Mouse (Mus musculus) heart, adult 2 months (tissue): ENCODE data around the gene Icmt. TPM values are rescaled to one million over a fixed set of nuclear protein-coding genes. Genes with fewer than 3 reads are reported as not detected.

ENCODE experiments used
- DNase-seq, 2 experiments: peaks; one replicate each; pipeline ENCODE4 v3.0.0; 2021
- H3K27ac ChIP-seq: fragments of 200-600 bp; 2 replicates; pipeline ENCODE4 v1.8.1; 2022
- H3K27me3 ChIP-seq: fragments of 200-500 bp; 2 replicates; pipeline ENCODE4 v1.6.1; 2012; ENCODE audit warnings: mild to moderate bottlenecking, low read length, inconsistent platforms, mixed read lengths; ENCODE audit not compliant: control insufficient read depth, insufficient read depth
- H3K36me3 ChIP-seq: fragments of 200-500 bp; 2 replicates; pipeline ENCODE4 v1.6.1; 2012; ENCODE audit warnings: low read length, inconsistent platforms; ENCODE audit not compliant: control insufficient read depth, insufficient read depth
- H3K4me1 ChIP-seq: fragments of 200-500 bp; 2 replicates; pipeline ENCODE4 v1.6.1; 2011; ENCODE audit warnings: low read length; ENCODE audit not compliant: control insufficient read depth, insufficient read depth
- H3K4me3 ChIP-seq: fragments of 200-600 bp; 2 replicates; pipeline ENCODE4 v1.8.1; 2022
- H3K79me2 ChIP-seq: fragments of 200-500 bp; replicated peaks from 2 replicates; pipeline ENCODE4 v1.6.1; 2012; ENCODE audit warnings: mild to moderate bottlenecking, inconsistent platforms, low read length, moderate library complexity, mixed read lengths; ENCODE audit not compliant: control insufficient read depth, insufficient read depth
- H3K9ac ChIP-seq: fragments of 200-500 bp; 2 replicates; pipeline ENCODE4 v1.6.1; 2012; ENCODE audit warnings: low read depth, mild to moderate bottlenecking, control low read depth, inconsistent platforms, low read length, mixed read lengths
- CTCF ChIP-seq: fragments of 200-600 bp; IDR thresholded peaks from 2 replicates; pipeline ENCODE4 v1.8.1; 2022; ENCODE audit warnings: antibody characterized with exemption, mild to moderate bottlenecking, moderate library complexity
- EP300 ChIP-seq: fragments of 200-500 bp; IDR thresholded peaks from 2 replicates; pipeline ENCODE4 v1.6.1; 2011; ENCODE audit warnings: low read depth, low read length, control low read depth; ENCODE audit not compliant: insufficient read depth
- POLR2A ChIP-seq: fragments of 200-500 bp; IDR thresholded peaks from 2 replicates; pipeline ENCODE4 v1.6.1; 2011; ENCODE audit warnings: mild to moderate bottlenecking, low read depth, low read length, control low read depth; ENCODE audit not compliant: insufficient read depth
- WGBS: fragments of 180-500 bp; shearing (Covaris S2); methylation state at CpG from one replicate; pipeline ENCODE4 v1.1.7; 2018; 5-methylcytosine and 5-hydroxymethylcytosine counted together
- intact Hi-C: fragments of 180-260 bp; cut with DNase I; formaldehyde crosslinking; loops from one replicate; pipeline ENCODE4 v1.15.1; 2025
- polyA plus RNA-seq: library from polyadenylated mRNA; depleted of rRNA; stranded (reverse); fragments of >200 nt; gene quantifications from 2 replicates; pipeline ENCODE4 v1.2.3, GENCODE M21; 2012
- total RNA-seq, 2 experiments: library from RNA; stranded (reverse); gene quantifications; 2 replicates each; pipeline ENCODE4 v1.2.3; 2021

Gene Icmt
- total and polyA plus RNA-seq, 3 experiments = 17.7 to 28.2 (median 26.4) TPM

DNA sequence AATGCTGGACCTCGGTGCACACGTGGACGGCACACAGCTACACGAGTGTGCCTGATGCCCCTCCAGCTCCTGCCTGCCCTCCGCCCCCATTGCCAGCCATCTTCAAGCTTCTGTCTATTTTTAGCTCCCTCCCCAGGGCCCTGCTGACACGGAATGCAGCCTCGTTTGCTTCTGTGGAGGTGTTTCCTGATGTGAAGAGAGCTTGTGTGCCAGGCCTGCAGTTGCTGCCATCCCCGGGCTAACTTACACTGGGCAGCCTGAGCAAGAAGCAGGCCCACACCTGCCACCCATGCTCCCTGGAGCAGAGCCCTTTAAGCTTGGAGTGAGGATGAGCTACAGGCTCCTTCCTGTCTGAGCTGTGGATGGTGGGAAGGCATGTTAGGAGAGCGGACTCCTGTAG lies 34.8 kb upstream of the Icmt start:
- DNase-seq = peak in 1 of 2 experiments; percentile 75
- Histone ChIP-seq H3K27ac (peak overlapping the region; percentile 61), H3K9ac (no peak overlapping the region), H3K79me2 (no peaks in the 10 kb centered on the region), H3K27me3 (no peaks in the 10 kb centered on the region), H3K4me3 (no peak overlapping the region), H3K36me3 (no peaks in the 10 kb centered on the region), H3K4me1 (peaks cover 18% of the 10 kb centered on the region)
- intact Hi-C loops = no loop called here
- TF ChIP-seq CTCF (no peak), POLR2A (no peak), EP300 (peak; percentile 47; the same call in 1 of the 2 replicates)
- 32% methylated on average over 9 of the region's 9 CpGs for WGBS

DNA sequence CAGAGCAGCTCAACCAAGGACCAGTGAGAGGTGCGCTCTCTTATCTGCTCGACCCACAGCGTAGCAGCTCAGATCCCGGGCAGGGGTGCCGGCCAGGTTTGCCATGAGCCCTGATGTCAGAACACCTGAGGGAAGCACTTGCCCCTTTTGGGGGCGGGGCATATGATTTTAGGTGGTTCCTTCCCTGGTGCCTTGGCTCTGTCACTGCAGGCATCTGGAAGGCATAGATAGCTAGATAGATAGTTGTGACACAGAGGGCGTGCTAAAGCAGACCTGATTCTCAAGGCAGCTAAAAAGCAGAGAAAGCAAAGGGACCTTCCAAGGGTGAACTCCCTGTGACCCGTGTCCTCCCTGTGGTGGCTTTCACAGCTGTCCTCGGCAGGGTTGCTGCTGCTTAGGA lies 33.9 kb upstream of the Icmt start:
- intact Hi-C loops = no loop called here
- TF ChIP-seq POLR2A (no peak), EP300 (no peak), CTCF (no peak)
- Histone ChIP-seq H3K36me3 (no peaks in the 10 kb centered on the region), H3K27me3 (no peaks in the 10 kb centered on the region), H3K4me3 (no peak overlapping the region), H3K9ac (no peak overlapping the region), H3K4me1 (peaks cover 18% of the 10 kb centered on the region), H3K27ac (peak overlapping the region; percentile 61), H3K79me2 (no peaks in the 10 kb centered on the region)
- DNase-seq = no peak
- 74% methylated on average over 9 of the region's 9 CpGs for WGBS

DNA sequence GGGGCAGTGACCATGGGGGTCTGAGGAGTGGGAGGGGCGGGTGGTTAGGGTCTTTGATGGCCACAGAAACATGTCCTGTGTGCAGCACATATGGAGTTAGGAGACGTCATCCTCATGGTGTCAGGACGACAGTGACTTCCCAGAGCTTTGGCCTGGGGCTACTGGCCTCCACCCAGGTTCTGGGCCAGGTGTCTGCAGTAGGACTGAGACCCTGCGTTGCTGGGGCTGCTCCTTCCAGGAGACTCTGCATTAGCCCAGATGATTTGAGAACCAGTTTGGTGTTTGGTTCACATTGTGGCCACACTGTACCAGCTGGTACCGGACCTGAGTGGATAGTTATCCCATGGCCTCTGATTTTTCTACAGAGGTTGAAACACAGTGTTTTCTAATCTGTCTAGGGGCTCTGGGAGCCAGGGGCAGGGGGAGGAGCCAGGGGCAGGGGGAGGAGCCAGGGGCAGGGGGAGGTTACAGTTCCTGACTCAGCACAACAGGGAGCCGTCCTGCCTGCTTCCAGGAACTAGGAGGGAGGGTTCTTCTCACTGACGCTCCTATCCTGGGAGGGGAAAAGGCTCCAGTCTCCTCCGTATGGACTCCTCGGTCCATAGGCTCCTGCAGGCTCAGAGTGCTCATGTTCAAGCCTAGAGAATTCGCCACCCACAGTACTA lies 33.4 kb upstream of the Icmt start:
- WGBS = 39% methylated on average over 10 of the region's 10 CpGs
- Histone ChIP-seq H3K27ac (no peak overlapping the region; the same call in 1 of the 2 replicates), H3K27me3 (no peaks in the 10 kb centered on the region), H3K36me3 (no peaks in the 10 kb centered on the region), H3K79me2 (no peaks in the 10 kb centered on the region), H3K4me3 (no peak overlapping the region), H3K9ac (no peak overlapping the region), H3K4me1 (peaks cover 20% of the 10 kb centered on the region)
- intact Hi-C loops = no loop called here
- DNase-seq = no peak
- no peak for TF ChIP-seq CTCF
- TF ChIP-seq POLR2A = no peak
- no peak for TF ChIP-seq EP300

DNA sequence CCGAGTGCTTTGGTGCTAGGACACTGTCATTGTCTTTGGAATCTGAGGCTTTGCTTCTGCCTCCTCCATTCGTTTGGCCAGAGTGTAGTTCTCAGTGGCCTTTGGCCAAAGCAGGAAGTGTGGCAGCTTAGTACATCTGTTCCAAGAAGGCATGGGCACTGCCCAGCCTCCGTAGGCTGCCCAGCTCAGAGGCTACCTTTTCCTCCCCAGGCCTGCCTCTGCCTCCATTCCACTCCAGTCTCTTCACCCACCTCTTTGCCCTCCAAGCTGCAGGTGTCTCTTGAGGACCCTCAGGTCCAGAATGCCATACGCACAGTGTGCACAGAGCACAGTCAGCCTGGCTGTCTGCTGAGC lies 32.9 kb upstream of the Icmt start:
- 39% methylated on average over 4 of the region's 4 CpGs for WGBS
- H3K27ac ChIP-seq = no peak overlapping the region
- TF ChIP-seq CTCF (no peak), EP300 (no peak), POLR2A (no peak)

DNA sequence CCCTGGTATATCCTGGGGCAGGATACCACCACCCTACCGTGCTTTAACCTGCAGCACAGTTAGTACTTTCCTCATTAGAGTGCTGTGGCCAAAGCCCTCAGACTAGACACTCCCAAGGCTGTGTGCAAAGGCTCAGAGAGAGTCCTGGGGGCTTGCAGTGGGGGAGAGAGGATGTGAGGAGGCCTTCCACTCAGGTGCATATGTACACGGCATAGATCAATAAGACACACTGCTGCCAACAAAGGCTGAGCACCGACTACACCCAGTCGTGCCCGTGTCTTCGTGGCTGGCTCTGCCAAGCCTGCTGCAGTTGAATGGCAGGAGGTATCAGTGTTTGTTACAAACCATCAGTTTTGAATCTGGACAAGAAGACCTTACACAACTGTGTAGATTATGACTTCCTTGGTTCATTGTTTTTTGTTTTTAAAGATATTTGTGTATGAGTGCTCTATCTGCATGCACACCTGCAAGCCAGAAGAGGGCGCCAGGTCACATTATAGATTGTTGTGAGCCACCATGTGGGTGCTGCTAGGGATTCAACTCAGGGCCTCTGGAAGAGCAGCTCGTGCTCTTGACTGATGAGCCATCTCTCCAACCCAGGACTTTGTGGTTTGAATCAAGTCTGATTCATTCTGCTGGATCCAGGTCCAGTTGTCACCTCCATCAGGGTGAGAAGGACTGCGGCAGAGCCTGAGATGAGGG lies 32.0 kb upstream of the Icmt start:
- Histone ChIP-seq H3K79me2 (no peaks in the 10 kb centered on the region), H3K4me3 (no peak overlapping the region), H3K27ac (no peak overlapping the region), H3K9ac (no peak overlapping the region), H3K36me3 (no peaks in the 10 kb centered on the region), H3K4me1 (peaks cover 20% of the 10 kb centered on the region), H3K27me3 (no peaks in the 10 kb centered on the region)
- TF ChIP-seq EP300 (no peak), POLR2A (no peak), CTCF (peak; percentile 49)
- intact Hi-C loops = no loop called here
- 89% methylated on average over 9 of the region's 9 CpGs for WGBS
- DNase-seq = no peak

More for the DNA sequence above, 32.9 kb upstream of the Icmt start:
- H3K27me3 ChIP-seq = no peaks in the 10 kb centered on the region
- peaks cover 20% of the 10 kb centered on the region for H3K4me1 ChIP-seq
- H3K79me2 ChIP-seq = no peaks in the 10 kb centered on the region
- H3K36me3 ChIP-seq = no peaks in the 10 kb centered on the region
- no peak for DNase-seq
- no peak overlapping the region for H3K9ac ChIP-seq
- no peak overlapping the region for H3K4me3 ChIP-seq
- intact Hi-C loops = no loop called here

DNA sequence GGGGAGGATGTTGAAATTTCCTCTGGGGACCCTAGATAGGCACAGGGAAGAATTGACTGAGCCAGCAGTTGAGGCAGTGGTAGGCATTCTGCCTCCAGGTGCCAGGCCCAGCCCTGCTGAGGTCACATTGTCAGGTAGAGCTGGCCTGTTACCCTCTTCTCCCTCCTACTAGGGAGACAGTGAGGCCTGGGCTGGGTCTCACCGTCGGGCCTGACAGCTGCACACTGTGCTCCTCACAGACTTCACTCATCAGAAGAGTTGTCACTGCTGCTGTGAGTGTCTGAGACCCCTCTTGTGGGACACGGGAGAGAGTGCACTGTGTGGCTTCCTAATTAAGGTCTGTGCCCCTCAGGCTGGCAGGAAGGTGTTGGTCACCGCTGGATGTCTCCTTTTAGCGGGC lies 31.2 kb upstream of the Icmt start:
- peaks cover 18% of the 10 kb centered on the region for H3K4me1 ChIP-seq
- no peak overlapping the region for H3K9ac ChIP-seq
- intact Hi-C loops = no loop called here
- H3K27ac ChIP-seq = peak overlapping the region; percentile 40
- no peak for TF ChIP-seq EP300
- no peak for TF ChIP-seq CTCF
- no peak for TF ChIP-seq POLR2A
- no peaks in the 10 kb centered on the region for H3K36me3 ChIP-seq
- no peak overlapping the region for H3K4me3 ChIP-seq
- no peaks in the 10 kb centered on the region for H3K79me2 ChIP-seq
- no peaks in the 10 kb centered on the region for H3K27me3 ChIP-seq
- DNase-seq = no peak
- WGBS = 60% methylated on average over 5 of the region's 5 CpGs
